Mouse (Mus musculus) liver, embryonic 13.5 days (tissue): ENCODE measurements around the gene Fxn. TPM values are rescaled to one million over a fixed set of nuclear protein-coding genes. Genes with fewer than 3 reads are reported as not detected.

ENCODE experiments used
- ATAC-seq: fragments of 200-750 bp; cut with Nextera tagmentation; 2 replicates; pipeline ENCODE4 v1.8.0; 2017; ENCODE audit warnings: low read depth, mild to moderate bottlenecking, moderate number of reproducible peaks, moderate library complexity
- DNase-seq: peaks from one replicate; pipeline ENCODE4 v3.0.0; 2022
- H3K27ac ChIP-seq: fragments of 300-500 bp; sonication (generic); 2 replicates; pipeline ENCODE4 v1.5.1; 2015; ENCODE audit warnings: moderate library complexity, mild to moderate bottlenecking, inconsistent platforms
- H3K27me3 ChIP-seq: fragments of 300-500 bp; sonication (generic); 2 replicates; pipeline ENCODE4 v1.6.1; 2015; ENCODE audit warnings: mild to moderate bottlenecking, inconsistent platforms
- H3K36me3 ChIP-seq: fragments of 300-500 bp; sonication (generic); 2 replicates; pipeline ENCODE4 v1.6.1; 2015; ENCODE audit warnings: mild to moderate bottlenecking, inconsistent platforms
- H3K4me1 ChIP-seq: fragments of 300-500 bp; sonication (generic); replicated peaks from 2 replicates; pipeline ENCODE4 v1.6.1; 2015; ENCODE audit warnings: inconsistent platforms
- H3K4me2 ChIP-seq: fragments of 300-500 bp; sonication (generic); 2 replicates; pipeline ENCODE4 v1.6.1; 2015; ENCODE audit warnings: inconsistent platforms, mild to moderate bottlenecking, moderate library complexity
- H3K4me3 ChIP-seq: fragments of 300-500 bp; sonication (generic); replicated peaks from 2 replicates; pipeline ENCODE4 v1.5.1; 2015; ENCODE audit warnings: mild to moderate bottlenecking, inconsistent platforms
- H3K9ac ChIP-seq: fragments of 300-500 bp; sonication (generic); 2 replicates; pipeline ENCODE4 v1.6.1; 2015; ENCODE audit warnings: mild to moderate bottlenecking, inconsistent platforms
- H3K9me3 ChIP-seq: fragments of 300-500 bp; sonication (generic); replicated peaks from 2 replicates; pipeline ENCODE4 v1.6.1; 2016; ENCODE audit warnings: inconsistent platforms
- WGBS: fragments of 180-500 bp; shearing (Covaris S2); methylation state at CpG from one replicate; pipeline ENCODE4 v1.1.7; 2015; ENCODE audit not compliant: insufficient replicate concordance; 5-methylcytosine and 5-hydroxymethylcytosine counted together
- polyA plus RNA-seq: library from polyadenylated mRNA; unstranded; fragments of >200 nt; fragmentation: Nextera tagmentation; extraction: Ambion mirVana; gene quantifications from 2 replicates; pipeline ENCODE4 v1.2.1, GENCODE M21; 2015

Gene Fxn
- polyA plus RNA-seq, 1 experiment from 2014 or later, result 65.7 TPM

DNA sequence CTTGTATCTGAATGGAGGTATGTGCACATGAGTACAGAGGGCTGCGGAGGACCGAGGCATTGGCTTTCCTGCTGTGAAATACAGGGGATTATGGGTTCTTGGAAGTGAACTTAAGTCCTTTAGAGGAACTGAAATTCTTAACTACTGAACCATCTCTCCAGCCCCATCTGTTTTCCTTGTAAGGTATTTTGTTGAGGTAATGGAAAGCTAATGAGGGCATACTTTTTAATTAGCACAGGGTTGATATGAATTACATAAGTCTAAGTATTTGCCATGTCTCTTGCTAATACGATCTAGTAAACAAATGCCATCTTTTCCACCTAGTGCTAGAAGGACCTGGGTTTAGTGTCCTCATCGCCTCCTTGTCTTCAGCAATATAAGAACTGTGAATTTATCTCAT, 34.8 kb upstream of the Fxn start:
- no peak for ATAC-seq
- H3K4me3 ChIP-seq, result no peak overlapping the region
- no peaks in the 10 kb centered on the region for H3K4me1 ChIP-seq
- no peak overlapping the region for H3K4me2 ChIP-seq
- H3K27ac ChIP-seq, result no peak overlapping the region
- no peaks in the 10 kb centered on the region for H3K36me3 ChIP-seq
- 86% methylated on average over 4 of the region's 4 CpGs for WGBS
- DNase-seq, result no peak
- no peaks in the 10 kb centered on the region for H3K27me3 ChIP-seq
- H3K9ac ChIP-seq, result no peak overlapping the region
- no peaks in the 10 kb centered on the region for H3K9me3 ChIP-seq

DNA sequence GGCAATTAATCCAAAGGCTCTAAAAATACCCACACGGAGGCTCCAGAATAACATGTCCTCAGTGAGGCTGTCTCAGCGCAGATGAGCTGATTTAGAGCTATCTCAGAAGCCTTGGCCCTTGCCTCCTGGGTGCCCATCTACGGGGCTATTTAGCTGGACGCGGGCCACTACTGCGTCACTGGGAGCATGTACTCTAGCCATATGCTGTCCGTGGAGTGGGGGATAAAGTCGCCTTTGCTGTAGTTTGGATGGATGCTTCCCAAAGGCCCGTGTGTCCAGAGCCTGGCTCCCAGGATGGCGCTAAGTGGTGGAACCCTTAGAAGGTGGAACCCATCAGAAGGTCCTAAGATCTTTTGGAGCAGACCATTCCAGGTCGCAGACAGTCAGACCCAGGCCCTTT, 34.3 kb upstream of the Fxn start:
- Histone ChIP-seq H3K9me3 (no peaks in the 10 kb centered on the region), H3K4me3 (no peak overlapping the region), H3K9ac (no peak overlapping the region), H3K4me1 (no peaks in the 10 kb centered on the region), H3K27me3 (no peaks in the 10 kb centered on the region), H3K4me2 (no peak overlapping the region), H3K27ac (no peak overlapping the region), H3K36me3 (no peaks in the 10 kb centered on the region)
- 85% methylated on average over 11 of the region's 11 CpGs for WGBS
- DNase-seq (no peak), ATAC-seq (no peak)

DNA sequence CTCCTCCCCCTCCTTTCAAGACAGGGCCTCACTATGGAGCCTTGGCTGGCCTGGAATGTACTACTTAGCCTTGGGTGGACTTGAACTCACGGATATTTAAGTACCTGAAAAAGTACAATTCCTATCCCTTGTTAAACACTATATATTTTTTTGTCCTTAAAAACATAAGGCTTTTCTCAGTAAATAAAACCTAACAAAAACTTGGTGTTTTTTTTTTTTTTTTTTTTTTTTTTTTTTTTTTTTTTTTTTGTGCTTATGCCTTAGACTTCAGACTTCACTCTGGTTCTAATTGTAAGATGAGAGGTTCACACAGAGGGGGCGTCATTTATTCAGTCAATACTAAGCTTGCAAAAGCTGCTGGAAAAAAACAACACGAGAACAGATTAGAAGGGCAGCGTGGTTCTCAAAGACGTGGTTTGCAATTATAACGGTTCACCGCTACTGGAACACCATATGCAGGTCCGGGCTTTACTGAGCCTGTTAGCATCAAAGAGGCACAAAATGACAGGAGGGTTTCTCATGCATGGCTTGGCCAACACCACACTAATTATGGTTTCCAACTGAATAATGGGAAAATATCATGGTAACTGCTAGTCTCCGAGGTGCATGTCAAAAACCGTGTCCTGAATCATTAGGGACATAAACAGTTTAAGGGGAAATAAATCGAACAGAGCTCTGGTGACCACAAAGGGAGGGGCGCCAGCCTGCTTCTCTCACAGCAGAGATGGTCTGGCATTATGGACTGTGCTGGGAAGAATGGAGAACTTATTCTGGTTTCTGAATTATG, 32.3 kb upstream of the Fxn start:
- DNase-seq (no peak), ATAC-seq (no peak)
- Histone ChIP-seq H3K27ac (no peak overlapping the region), H3K9me3 (no peaks in the 10 kb centered on the region), H3K9ac (no peak overlapping the region), H3K4me1 (no peaks in the 10 kb centered on the region), H3K27me3 (no peaks in the 10 kb centered on the region), H3K4me3 (no peak overlapping the region), H3K36me3 (no peaks in the 10 kb centered on the region), H3K4me2 (no peak overlapping the region)
- 78% methylated on average over 12 of the region's 12 CpGs for WGBS

DNA sequence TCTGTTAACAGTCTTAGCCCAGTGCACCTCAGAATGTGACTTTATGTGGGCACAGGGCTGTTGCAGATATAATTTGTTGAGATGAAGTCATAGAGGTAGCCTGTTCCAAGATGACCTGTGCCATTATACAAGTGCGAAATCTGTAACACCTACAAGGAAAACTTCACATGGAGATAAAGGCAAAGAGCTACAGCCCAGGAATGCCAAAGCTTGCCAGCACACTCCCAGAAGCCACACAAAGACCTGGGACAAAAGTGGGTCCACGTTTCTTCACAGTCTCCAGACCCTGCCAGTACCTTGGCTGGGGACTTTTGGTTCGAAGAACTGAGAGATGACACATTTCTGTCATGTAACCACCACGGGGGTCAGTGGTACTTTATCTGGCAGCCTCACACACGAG, 31.6 kb upstream of the Fxn start:
- H3K36me3 ChIP-seq, result no peaks in the 10 kb centered on the region
- H3K9me3 ChIP-seq, result no peaks in the 10 kb centered on the region
- H3K27ac ChIP-seq, result no peak overlapping the region
- ATAC-seq (no peak), DNase-seq (no peak)
- H3K4me3 ChIP-seq, result no peak overlapping the region
- H3K27me3 ChIP-seq, result no peaks in the 10 kb centered on the region
- H3K9ac ChIP-seq, result no peak overlapping the region
- no peaks in the 10 kb centered on the region for H3K4me1 ChIP-seq
- no peak overlapping the region for H3K4me2 ChIP-seq
- WGBS, result 54% methylated on average over 5 of the region's 5 CpGs

DNA sequence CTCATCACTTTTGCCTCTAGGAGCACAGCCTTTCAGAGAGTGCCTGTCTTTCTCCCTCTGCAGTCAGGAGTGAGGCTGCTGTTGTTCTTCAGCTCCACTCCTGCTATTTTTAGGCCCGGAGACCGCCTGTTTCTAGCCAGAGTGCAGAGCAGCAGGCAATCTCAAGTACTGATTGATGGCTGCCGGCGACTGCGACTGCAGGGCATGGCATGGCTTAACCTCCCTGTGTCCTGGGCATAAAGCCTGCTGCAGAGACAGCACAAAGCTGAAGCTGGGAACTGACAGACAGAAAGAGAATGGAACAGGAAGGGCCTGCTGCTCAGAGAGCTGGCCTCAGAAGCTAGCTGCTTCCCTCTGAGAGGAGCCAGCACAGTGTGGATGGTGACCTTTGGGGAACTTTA, 27.9 kb upstream of the Fxn start:
- no peaks in the 10 kb centered on the region for H3K4me1 ChIP-seq
- H3K9ac ChIP-seq, result no peak overlapping the region
- DNase-seq, result no peak
- no peaks in the 10 kb centered on the region for H3K27me3 ChIP-seq
- H3K9me3 ChIP-seq, result no peaks in the 10 kb centered on the region
- no peak overlapping the region for H3K4me2 ChIP-seq
- H3K36me3 ChIP-seq, result no peaks in the 10 kb centered on the region
- H3K4me3 ChIP-seq, result no peak overlapping the region
- no peak for ATAC-seq
- WGBS, result 55% methylated on average over 5 of the region's 5 CpGs
- no peak overlapping the region for H3K27ac ChIP-seq

DNA sequence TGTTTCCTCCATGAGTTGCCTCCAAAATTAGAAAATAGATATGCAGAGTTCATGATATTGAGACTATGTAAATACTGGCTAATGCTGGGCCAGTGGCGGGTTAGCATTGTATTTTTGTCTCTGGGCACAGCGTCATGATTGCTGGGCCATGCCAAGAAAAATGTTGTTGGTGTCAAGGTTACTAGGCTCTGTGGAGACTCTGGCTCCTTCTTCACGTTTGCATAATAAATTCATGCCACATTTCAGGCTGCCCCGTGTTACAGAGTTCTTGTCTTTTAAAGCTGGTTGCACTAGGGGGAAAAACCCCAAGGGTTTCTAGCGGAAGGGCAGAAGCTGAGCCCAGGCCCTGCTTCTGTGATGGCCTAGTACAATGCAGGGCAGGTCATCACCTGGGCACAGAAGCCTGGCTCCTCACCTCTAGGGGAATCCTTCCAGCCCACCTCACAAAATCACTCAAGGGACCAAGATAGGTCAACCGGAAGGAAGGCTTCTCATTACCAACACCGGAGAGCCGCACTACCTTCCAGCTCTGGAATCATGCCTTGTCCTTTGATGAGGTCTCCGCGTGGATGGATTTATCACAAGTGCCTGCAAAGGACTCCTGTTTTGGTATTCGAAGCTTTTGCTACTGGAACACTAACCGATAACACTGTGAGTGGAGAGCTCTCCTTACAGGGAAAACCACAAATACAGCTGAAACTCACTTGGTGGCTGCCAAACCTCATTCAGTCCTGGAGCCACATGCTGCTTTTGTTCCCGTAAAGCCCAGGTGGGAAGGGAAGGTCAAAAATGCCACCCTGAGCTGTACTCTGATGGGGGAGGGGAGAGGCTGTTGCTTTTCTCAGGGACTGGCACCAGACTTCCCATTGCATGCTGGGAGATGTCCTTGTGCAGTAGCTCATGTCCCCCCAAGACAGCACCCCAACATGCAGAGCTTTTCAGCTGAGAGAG, 27.1 kb upstream of the Fxn start:
- Histone ChIP-seq H3K9ac (no peak overlapping the region), H3K36me3 (no peaks in the 10 kb centered on the region), H3K4me3 (no peak overlapping the region), H3K4me1 (no peaks in the 10 kb centered on the region), H3K4me2 (no peak overlapping the region), H3K27me3 (no peaks in the 10 kb centered on the region), H3K27ac (no peak overlapping the region), H3K9me3 (no peaks in the 10 kb centered on the region)
- DNase-seq, result no peak
- no peak for ATAC-seq
- WGBS, result 77% methylated on average over 13 of the region's 13 CpGs

DNA sequence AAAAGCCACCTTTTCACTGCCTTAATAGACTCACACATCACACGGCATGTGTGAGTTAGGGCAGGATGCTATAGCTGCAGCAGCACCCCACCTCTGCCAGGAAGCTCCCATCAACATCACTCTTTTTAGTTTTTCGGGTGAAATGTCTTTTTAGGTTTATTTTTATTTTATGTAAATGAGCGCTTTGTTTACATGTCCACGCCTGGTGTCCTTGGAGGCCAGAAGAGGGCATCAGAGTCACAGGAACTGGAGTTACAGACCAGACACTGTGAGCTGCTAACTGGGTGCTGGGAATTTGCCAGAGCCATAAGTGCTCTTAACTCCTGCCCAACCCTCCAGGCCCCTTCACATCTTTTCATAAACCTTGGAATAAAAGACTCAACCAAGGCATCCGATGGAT, 25.9 kb upstream of the Fxn start:
- Histone ChIP-seq H3K27me3 (no peaks in the 10 kb centered on the region), H3K9me3 (no peaks in the 10 kb centered on the region), H3K9ac (no peak overlapping the region), H3K27ac (no peak overlapping the region), H3K4me3 (no peak overlapping the region), H3K4me2 (no peak overlapping the region), H3K36me3 (no peaks in the 10 kb centered on the region), H3K4me1 (peaks cover under 1% of the 10 kb centered on the region; the same call in 1 of the 2 replicates)
- DNase-seq (no peak), ATAC-seq (no peak)
- 81% methylated on average over 5 of the region's 5 CpGs for WGBS

DNA sequence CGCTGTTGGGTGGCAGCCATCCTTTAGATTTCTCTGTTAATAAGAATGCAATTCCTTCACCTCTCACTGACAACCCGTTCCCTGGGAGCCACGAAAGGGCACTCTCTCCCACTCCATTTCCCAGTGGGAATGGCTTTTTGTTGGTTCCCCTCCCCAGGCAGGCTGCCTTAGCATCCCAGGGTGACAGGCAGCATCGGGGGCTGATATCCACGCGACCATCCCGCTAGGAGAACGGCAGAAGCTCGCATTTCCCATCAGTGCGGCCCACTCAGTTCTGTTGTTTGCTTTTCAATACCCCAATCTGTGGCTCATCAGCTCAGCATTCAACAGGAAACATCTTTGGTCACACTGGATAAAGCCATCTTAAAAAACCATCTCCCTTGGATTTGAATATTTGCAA, 21.8 kb upstream of the Fxn start:
- ATAC-seq (no peak), DNase-seq (no peak)
- H3K27me3 ChIP-seq, result no peaks in the 10 kb centered on the region
- H3K27ac ChIP-seq, result no peak overlapping the region
- no peak overlapping the region for H3K4me2 ChIP-seq
- H3K4me3 ChIP-seq, result no peak overlapping the region
- peaks cover 5% of the 10 kb centered on the region for H3K4me1 ChIP-seq
- WGBS, result 66% methylated on average over 10 of the region's 10 CpGs
- H3K36me3 ChIP-seq, result no peaks in the 10 kb centered on the region
- no peak overlapping the region for H3K9ac ChIP-seq
- H3K9me3 ChIP-seq, result no peaks in the 10 kb centered on the region

DNA sequence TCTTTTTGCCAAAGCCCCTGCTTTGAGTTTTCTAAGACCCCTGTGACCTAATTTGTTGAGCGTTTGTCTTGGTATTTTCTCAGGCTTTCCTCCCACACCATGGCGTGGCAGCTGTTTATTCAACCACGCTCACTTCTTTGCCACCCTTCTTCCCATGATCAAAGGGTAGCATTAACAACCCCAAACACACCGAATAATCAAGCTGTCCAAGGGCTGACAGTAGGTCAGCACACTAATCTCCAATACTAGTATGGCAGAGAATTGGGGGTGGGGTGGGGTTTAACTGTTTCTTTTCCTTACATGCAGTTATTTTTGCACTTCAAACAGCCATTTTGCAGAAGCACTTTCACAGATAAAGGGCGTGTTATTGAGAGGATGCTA, 21.4 kb upstream of the Fxn start:
- Histone ChIP-seq H3K4me1 (peaks cover 5% of the 10 kb centered on the region), H3K9me3 (no peaks in the 10 kb centered on the region), H3K36me3 (no peaks in the 10 kb centered on the region), H3K9ac (no peak overlapping the region), H3K4me3 (no peak overlapping the region), H3K27ac (no peak overlapping the region), H3K4me2 (no peak overlapping the region), H3K27me3 (no peaks in the 10 kb centered on the region)
- no peak for ATAC-seq
- WGBS, result 42% methylated on average over 5 of the region's 5 CpGs
- DNase-seq, result no peak

DNA sequence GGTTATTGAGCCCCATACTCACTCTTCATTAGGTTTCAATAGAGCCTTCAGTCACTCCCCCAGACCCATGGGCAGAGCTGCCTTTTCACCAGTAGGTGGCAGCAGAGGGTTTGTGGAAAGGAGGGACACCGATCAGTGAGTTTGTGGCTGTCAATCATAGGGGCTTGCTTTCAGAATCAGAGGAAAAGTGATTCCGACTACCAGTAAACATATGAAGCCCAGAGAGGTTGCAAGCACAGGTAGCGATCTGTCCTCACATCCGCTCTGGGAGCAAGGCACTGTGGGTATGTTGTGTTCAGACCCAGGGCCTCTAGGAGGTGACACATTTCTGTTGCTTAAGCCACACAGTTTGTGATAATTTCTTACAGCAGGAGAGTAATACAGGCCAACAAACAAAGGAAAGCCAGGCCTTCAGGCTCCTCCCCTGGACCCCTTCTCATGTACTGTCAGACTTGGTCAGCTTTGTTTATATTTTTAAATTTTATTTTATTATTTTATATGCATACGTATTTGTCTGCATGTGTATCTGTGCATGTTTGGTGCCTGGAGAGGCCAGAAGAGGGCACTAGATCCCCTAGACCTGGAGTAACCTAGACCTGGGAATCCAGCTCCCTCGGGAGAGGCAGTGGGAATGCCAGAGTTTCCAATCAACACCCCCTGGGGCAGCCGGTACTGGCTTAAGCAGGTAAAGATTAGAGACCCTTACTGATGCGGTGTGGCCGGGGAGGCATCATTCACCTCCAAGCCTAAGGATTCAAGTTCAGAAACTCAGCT, 20.8 kb upstream of the Fxn start:
- DNase-seq (peak; percentile 48), ATAC-seq (peak; percentile 64)
- WGBS, result 16% methylated on average over 9 of the region's 9 CpGs
- Histone ChIP-seq H3K9ac (0 out of 2 replicates have a peak overlapping the region, but pooled peaks have one; percentile 39), H3K9me3 (no peaks in the 10 kb centered on the region), H3K27me3 (no peaks in the 10 kb centered on the region), H3K4me1 (peaks cover 5% of the 10 kb centered on the region), H3K4me3 (peak overlapping the region; percentile 45), H3K36me3 (no peaks in the 10 kb centered on the region), H3K4me2 (peak overlapping the region; percentile 59), H3K27ac (no peak overlapping the region)

DNA sequence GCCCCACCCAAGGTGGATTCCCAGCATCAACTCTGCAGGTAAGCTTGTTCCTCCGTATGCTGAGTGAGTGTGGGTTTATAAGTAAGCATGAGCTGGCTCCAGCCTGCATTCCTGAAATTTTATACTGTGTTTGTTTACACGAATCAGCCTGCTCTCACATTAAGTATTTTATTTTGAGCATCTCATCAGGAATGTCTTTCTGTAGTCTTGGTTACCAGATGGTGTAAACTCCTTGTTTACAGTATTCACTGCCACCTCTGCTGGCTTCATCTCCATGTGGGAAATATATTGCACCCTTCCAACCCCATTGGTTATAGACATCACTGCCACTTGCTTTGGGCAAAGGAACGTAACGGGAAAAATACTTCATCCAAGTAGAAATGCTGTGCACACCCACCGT, 13.1 kb upstream of the Fxn start:
- 70% methylated on average over 5 of the region's 5 CpGs for WGBS
- Histone ChIP-seq H3K4me3 (no peak overlapping the region), H3K4me2 (no peak overlapping the region), H3K9me3 (no peaks in the 10 kb centered on the region), H3K27me3 (no peaks in the 10 kb centered on the region; the same call in 1 of the 2 replicates), H3K27ac (no peak overlapping the region), H3K9ac (no peak overlapping the region), H3K4me1 (no peaks in the 10 kb centered on the region), H3K36me3 (no peaks in the 10 kb centered on the region)
- ATAC-seq (no peak), DNase-seq (no peak)
